Mouse (Mus musculus) heart, embryonic 11.5 days (tissue): ENCODE measurements around the gene Spint4. TPM values are rescaled to one million over a fixed set of nuclear protein-coding genes. Genes with fewer than 3 reads are reported as not detected.

Source experiments
- polyA plus RNA-seq: library from polyadenylated mRNA; unstranded; fragments of >200 nt; fragmentation: Nextera tagmentation; extraction: Ambion mirVana; gene quantifications from 2 replicates; pipeline ENCODE4 v1.2.1, GENCODE M21; 2014

Gene Spint4
- polyA plus RNA-seq, 1 experiment from 2014 or later = not detected

Other genes with a start within 250 kb of the Spint4 start
- 37.0 and 42.3 TPM in 2 replicates for gene Sys1, start 241.5 kb upstream of the Spint4 start, polyA plus RNA-seq
- 4.8 and 8.4 TPM in 2 replicates for gene Gm20458, start 237.5 kb upstream of the Spint4 start, polyA plus RNA-seq
- gene Trp53tg5, start 224.8 kb upstream of the Spint4 start, polyA plus RNA-seq = not detected in 2 replicates
- gene Dbndd2, start 212.4 kb upstream of the Spint4 start, polyA plus RNA-seq = 16.5 and 21.9 TPM in 2 replicates
- 63.0 and 66.0 TPM in 2 replicates for gene Pigt, start 201.0 kb upstream of the Spint4 start, polyA plus RNA-seq
- 6.6 and 10.3 TPM in 2 replicates for gene Wfdc2, start 136.1 kb upstream of the Spint4 start, polyA plus RNA-seq
- gene Spint3, start 125.0 kb upstream of the Spint4 start, polyA plus RNA-seq = not detected in 2 replicates
- not detected in 2 replicates for gene Wfdc6a, start 113.1 kb upstream of the Spint4 start, polyA plus RNA-seq
- gene Eppin, start 104.9 kb upstream of the Spint4 start, polyA plus RNA-seq = not detected in 2 replicates
- gene Wfdc6b, start 85.0 kb upstream of the Spint4 start, polyA plus RNA-seq = not detected in 2 replicates
- not detected in 2 replicates for gene Wfdc8, start 84.9 kb upstream of the Spint4 start, polyA plus RNA-seq
- gene Wfdc16, start 59.7 kb upstream of the Spint4 start, polyA plus RNA-seq = not detected in 2 replicates
- 0.53 TPM in 1 of 2 replicates, not detected in the other for gene Wfdc10, start 42.5 kb upstream of the Spint4 start, polyA plus RNA-seq
- gene Wfdc9, start 41.9 kb upstream of the Spint4 start, polyA plus RNA-seq = not detected in 2 replicates
- not detected in 2 replicates for gene Wfdc11, start 24.4 kb upstream of the Spint4 start, polyA plus RNA-seq
- gene Wfdc13, start 13.4 kb upstream of the Spint4 start, polyA plus RNA-seq = not detected in 2 replicates
- gene Spint5, start 16.8 kb downstream of the Spint4 start, polyA plus RNA-seq = not detected in 2 replicates
- gene Wfdc3, start 47.4 kb downstream of the Spint4 start, polyA plus RNA-seq = 0.19 TPM in 1 of 2 replicates, not detected in the other
- 52.6 and 57.3 TPM in 2 replicates for gene Dnttip1, start 47.5 kb downstream of the Spint4 start, polyA plus RNA-seq
- 449 and 506 TPM in 2 replicates for gene Ube2c, start 71.4 kb downstream of the Spint4 start, polyA plus RNA-seq
- gene Tnnc2, start 81.5 kb downstream of the Spint4 start, polyA plus RNA-seq = 0.48 and 1.4 TPM in 2 replicates
- 25.1 and 27.2 TPM in 2 replicates for gene Snx21, start 87.3 kb downstream of the Spint4 start, polyA plus RNA-seq
- gene Acot8, start 106.4 kb downstream of the Spint4 start, polyA plus RNA-seq = 15.1 and 16.8 TPM in 2 replicates
- gene Zswim3, start 106.6 kb downstream of the Spint4 start, polyA plus RNA-seq = 7.2 and 7.4 TPM in 2 replicates
- 11.4 and 11.7 TPM in 2 replicates for gene Zswim1, start 124.2 kb downstream of the Spint4 start, polyA plus RNA-seq
- gene Spata25, start 130.0 kb downstream of the Spint4 start, polyA plus RNA-seq = 0.30 TPM in 1 of 2 replicates, not detected in the other
- 143 and 149 TPM in 2 replicates for gene Ctsa, start 134.4 kb downstream of the Spint4 start, polyA plus RNA-seq
- 41.9 and 43.2 TPM in 2 replicates for gene Neurl2, start 135.0 kb downstream of the Spint4 start, polyA plus RNA-seq
- gene Pltp, start 159.2 kb downstream of the Spint4 start, polyA plus RNA-seq = 10.4 and 10.8 TPM in 2 replicates
- 50.1 and 54.8 TPM in 2 replicates for gene Pcif1, start 180.8 kb downstream of the Spint4 start, polyA plus RNA-seq
- gene Zfp335, start 213.3 kb downstream of the Spint4 start, polyA plus RNA-seq = 8.8 and 8.9 TPM in 2 replicates
- 0.16 and 0.46 TPM in 2 replicates for gene Mmp9, start 242.3 kb downstream of the Spint4 start, polyA plus RNA-seq